Mouse (Mus musculus): ENCODE results near the gene Olfr672.
"Not testable (repeated sequence)": the region's sequence is repeated elsewhere in the genome, so short reads cannot be mapped to it uniquely, and the experiment has no call there.

- TF ChIP-seq POLR2A (IDR thresholded peaks at IDR 0.05; ENCODE audit: borderline replicate concordance, low read depth, low read length); CTCF (IDR thresholded peaks at IDR 0.05; ENCODE audit: low read depth, low read length): not testable (repeated sequence)
Measured at GRCm38 (mm10) chr7:104972507-104972906, 29.3 kb downstream of the Olfr672 start.
